Mouse (Mus musculus): Measurements from ENCODE around the gene Ms4a5. TPM values are rescaled to one million over a fixed set of nuclear protein-coding genes. Genes with fewer than 3 reads are reported as not detected.
"Not testable (repeated sequence)": the region's sequence is repeated elsewhere in the genome, so short reads cannot be mapped to it uniquely, and the experiment has no call there.

Ms4a5 gene
- total RNA-seq (2021): not detected

GRCm38 (mm10) chr19:11283773-11284172 is at the start of gene Ms4a5:
TSS of gene Ms4a5 (minus strand) at chr19:11283873.
- DNase-seq: no peak
- intact Hi-C loops (cut with DNase I): no loop called here

- DNase-seq: no peak
- intact Hi-C loops (cut with DNase I): no loop called here
These were observed 37.5 kb upstream of the Ms4a5 start for GRCm38 (mm10) chr19:11321123-11321522.

DNA sequence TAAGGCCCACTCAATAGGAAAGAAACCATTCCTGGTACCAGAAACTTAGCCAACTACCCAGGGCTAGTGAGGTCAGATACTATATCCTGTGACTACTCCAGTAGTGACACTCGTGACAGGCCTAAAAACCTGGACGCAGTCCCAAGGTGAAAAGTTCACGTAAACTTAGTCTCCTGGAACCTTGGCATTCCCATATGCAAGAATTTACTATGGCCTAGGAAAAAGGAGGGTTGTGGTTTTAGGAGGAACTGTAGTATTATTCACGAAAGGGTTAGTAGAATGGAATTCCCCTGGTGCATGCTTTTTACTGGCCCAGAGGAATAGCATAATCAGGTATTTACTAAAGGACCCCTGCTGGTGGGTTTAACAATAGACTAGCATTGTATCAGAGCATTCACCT is 33.1 kb upstream of the Ms4a5 start:
- intact Hi-C loops (cut with DNase I): no loop called here
- DNase-seq: no peak

- DNase-seq: no peak
- intact Hi-C loops (cut with DNase I): no loop called here
These were observed 30.7 kb upstream of the Ms4a5 start, which contains the start of gene Ms4a14 for GRCm38 (mm10) chr19:11314354-11314753. TSS of gene Ms4a14 (minus strand) at chr19:11314454.

DNA sequence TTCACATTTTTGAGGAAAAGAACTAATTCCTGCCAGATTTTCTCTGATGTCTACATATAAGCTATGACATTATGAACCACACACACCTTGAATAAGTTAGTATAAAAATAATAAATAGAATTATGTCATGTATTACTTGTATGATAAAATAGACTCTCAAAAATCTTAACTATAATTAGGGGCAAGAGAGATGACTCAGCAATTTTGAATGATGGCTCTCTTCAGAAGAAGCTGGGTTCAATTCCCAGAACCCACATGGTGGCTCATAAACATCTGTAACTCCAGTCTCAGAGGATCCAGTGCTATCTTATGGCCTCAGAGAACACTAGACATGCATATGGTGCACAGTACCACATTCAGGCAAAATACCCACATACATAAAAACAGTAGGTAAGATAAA is 25.2 kb upstream of the Ms4a5 start:
- intact Hi-C loops (cut with DNase I): no loop called here
- DNase-seq: no peak

- intact Hi-C loops (cut with DNase I); DNase-seq: not testable (repeated sequence)
These were observed 15.9 kb upstream of the Ms4a5 start for GRCm38 (mm10) chr19:11299529-11299928.

DNA sequence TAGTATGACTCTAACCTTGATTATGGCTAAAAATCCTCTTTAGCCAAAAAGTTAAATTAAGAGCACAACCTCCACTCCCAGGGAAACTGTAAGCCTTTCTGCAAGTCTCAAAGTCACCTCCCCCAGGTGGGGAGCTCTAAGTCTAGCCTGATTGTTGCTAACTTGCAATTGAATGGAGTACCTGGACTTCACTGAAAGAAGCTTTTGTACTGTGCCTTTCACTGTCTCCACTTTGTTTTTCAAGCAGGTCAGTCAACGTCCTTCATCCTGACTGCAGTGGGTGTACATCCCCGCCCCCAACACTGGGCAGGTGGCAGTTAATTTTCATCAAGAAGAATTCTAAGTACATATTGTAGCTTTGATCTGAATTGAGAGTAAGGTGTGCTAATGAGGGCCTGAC is 15.3 kb upstream of the Ms4a5 start:
- no peak for DNase-seq
- intact Hi-C loops (cut with DNase I): no loop called here

DNA sequence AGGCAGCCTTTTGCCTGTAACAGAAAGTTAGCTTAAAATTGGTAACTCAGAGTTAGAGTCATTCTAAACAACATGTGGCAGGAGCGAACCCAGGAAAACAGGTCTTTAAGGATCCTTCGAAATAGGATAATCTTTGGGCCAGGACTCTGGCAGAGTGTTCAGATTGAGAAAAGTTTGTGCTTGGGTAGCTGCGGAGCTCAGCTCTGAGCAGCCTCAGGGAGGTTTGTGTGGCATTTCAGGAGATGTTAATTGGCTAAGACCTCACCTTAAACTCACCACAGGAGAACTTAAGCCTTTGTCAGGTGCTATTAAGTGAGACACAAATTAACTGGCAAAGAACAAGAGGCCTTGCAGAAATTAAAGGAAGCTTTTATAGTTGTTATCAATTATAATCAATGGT is 9.9 kb upstream of the Ms4a5 start:
- intact Hi-C loops (cut with DNase I); DNase-seq: not testable (repeated sequence)

- DNase-seq: peak; percentile 9 to 26
- intact Hi-C loops (cut with DNase I): no loop called here
These were observed 9.3 kb upstream of the Ms4a5 start for GRCm38 (mm10) chr19:11292990-11293389.

DNA sequence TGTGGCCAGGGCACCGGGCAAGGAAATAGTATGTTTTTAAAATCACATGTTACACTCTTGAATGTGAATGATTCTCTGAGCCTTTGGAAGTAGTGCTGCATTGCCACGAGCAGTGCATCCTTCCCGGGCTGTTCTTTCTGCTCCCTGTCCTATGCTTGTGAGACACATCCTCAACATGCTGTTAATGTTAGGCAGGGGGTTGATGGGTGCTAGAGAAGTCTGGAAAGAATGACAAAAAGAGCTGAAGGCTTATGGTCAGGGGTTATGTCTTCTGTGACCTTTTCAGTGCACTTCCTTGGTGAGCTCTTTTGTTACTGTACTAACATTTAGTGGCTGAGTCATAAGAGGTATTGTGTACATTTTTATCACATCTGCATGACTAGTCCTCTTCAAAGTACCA is 3.5 kb downstream of the Ms4a5 start:
- no peak for DNase-seq
- intact Hi-C loops (cut with DNase I): no loop called here

- intact Hi-C loops (cut with DNase I): no loop called here
These were observed 7.2 kb downstream of the Ms4a5 start for GRCm38 (mm10) chr19:11276431-11276830.

DNA sequence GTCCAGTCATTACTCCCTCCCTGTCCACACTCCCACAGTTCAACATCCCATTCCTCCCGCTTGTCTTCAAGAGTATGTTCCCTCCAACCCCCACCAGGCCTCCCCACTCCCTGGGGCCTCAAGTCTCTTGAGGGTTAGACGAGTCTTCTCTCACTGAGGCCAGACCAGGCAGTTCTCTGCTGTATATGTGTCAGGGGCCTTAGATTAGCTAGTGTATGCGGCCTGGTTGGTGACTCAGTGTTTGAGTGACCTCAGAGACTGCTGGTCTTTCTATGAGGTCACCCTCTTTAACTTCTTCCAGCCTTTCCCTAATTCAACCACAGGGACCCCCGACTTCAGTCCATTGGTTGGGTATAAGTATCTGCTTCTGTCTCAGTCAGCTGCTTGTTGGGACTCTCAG is 16.7 kb downstream of the Ms4a5 start:
- DNase-seq: no peak
- intact Hi-C loops (cut with DNase I): no loop called here

More at GRCm38 (mm10) chr19:11276431-11276830, 7.2 kb downstream of the Ms4a5 start:
- no peak for DNase-seq

DNA sequence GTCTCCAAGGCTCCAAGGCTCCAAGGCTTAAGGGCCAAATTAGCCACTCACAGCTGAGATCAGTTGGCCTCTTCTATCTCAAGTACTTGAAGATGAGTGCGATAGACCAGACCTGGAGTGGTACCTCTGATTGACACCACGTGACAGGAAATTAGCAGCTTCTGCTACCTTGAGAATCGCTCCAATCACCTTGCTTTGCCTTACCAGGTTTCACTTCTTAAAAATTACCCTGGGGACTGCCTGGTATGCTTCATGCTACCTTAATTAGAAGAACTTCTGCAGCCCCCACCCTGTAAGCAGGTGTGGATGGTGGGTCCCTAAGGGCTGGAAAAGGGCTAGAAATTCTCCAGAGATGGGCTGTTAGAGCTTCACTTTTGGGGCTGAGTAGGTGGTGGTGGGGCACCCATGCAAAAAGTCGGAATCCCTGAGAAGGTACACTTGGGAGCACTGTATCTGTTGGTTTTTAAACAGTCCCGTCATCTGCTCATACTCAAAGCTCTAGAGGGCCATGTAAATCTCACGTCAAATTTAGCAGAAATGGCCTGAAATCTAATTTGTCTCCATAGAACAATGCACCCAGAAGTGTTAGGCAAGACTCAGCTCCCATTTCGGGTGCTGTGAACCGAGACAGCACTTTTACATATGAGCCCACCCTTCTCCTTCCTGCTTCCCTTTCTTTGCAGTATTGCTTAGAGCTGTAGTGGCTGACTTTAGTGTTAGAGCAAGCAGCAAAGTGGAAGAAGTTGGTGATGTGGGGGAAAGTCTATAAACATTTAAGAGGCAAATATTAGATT is 17.4 kb downstream of the Ms4a5 start, which contains the start of gene Ms4a1:
Ms4a1 (minus strand) TSS at position 190 of the 794 bp plus-strand sequence.
- intact Hi-C loops (cut with DNase I): no loop called here
- DNase-seq: no peak

- DNase-seq: no peak
- intact Hi-C loops (cut with DNase I): no loop called here
These were observed 19.0 kb downstream of the Ms4a5 start for GRCm38 (mm10) chr19:11264602-11265185.

DNA sequence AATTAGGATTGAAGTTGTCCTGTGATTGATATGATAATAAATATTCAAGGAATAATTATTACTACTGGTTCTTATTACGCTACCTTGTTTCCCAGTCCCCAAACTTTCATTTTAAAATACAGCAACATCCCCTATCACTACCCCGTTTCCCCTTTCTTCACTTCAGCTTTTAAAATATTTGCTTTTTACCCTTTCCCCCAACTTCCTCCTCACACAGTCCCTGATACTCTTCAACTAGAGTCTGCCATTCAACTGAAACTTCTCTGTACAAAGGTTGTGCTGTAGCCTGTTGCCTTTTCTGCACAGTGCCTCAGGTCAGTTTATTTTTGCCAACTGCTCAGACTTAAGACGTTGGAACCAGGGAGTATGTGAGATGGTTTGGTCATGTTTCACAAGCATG is 20.1 kb downstream of the Ms4a5 start:
- intact Hi-C loops (cut with DNase I): no loop called here
- DNase-seq: no peak

- DNase-seq; intact Hi-C loops (cut with DNase I): not testable (repeated sequence)
These were observed 20.7 kb downstream of the Ms4a5 start for GRCm38 (mm10) chr19:11262932-11263331.

DNA sequence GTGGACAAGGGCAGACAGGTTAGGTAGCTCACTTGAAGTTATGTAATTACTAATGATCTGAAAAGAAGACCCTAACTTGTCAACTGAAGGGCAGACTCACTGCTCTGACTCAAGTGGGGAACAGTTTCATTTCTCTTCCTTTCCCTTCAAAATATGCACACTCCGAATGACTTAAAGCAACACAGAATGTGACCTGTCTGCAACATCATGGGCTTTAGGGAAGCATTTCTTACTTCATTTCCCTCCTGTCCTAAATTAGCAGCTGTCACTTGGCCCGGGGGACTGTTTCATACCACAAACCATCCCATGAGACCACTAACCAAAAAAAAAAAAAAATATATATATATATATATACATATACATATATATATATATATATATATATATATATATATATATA is 22.2 kb downstream of the Ms4a5 start:
- intact Hi-C loops (cut with DNase I): no loop called here
- DNase-seq: no peak

DNA sequence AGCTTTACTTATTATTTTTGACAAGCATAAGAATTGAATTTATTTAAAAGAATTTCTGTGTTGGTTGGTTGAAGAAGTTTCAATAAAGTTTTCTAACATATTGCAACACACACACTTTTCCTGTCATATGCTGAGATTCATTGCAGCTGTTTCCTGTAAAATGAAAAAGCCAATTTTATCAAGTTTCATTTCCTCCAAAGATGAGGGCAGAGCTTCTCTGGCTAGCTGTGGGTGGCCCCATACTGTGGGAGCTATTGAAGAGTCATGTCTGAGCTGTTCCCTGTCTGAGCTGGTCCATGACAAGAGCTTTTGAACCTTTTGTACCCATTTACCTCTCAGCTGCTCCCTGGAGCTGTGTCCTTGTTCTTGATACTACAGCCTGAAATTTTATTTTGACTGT is 39.4 kb downstream of the Ms4a5 start:
- DNase-seq: peak; percentile 4 to 13
- intact Hi-C loops (cut with DNase I): no loop called here

DNA sequence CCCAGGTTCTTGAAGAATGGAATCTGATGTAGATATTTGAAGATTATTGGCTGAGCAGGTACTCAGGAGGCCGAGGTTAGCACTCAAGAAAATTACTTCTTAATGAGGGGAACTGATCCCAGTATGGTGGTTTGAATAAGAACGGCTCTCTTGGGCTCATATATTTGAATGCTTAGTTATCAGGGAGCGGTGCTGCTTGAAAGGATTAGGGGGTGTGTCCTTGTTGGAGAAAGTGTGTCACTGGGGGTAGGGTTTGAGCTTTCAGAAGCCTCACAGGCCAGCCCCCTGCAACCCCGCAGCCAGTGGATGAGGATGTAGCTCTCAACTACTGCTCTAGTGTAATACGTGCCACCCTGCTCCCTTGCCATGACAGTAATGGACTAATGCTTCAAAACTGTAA is 41.1 kb downstream of the Ms4a5 start:
- intact Hi-C loops (cut with DNase I): no loop called here

GRCm38 (mm10) chr19:11235820-11236219 is 47.9 kb downstream of the Ms4a5 start:
- no peak for DNase-seq
- intact Hi-C loops (cut with DNase I): no loop called here

More for the DNA sequence above, 41.1 kb downstream of the Ms4a5 start:
- DNase-seq: no peak

- DNase-seq: no peak
- intact Hi-C loops (cut with DNase I): no loop called here
These were observed 48.5 kb downstream of the Ms4a5 start for GRCm38 (mm10) chr19:11234921-11235735.
